Mouse (Mus musculus): ENCODE data around the gene Olfr830. TPM values are rescaled to one million over a fixed set of nuclear protein-coding genes. Genes with fewer than 3 reads are reported as not detected.
"Not testable (repeated sequence)": the region's sequence is repeated elsewhere in the genome, so short reads cannot be mapped to it uniquely, and the experiment has no call there.

Olfr830 gene
- polyA plus RNA-seq (2012; rRNA removed) (not detected in 2 replicates), polyA plus RNA-seq (2014; fragmentation: Nextera tagmentation; extraction: Ambion mirVana) (not detected in 2 replicates)

DNA sequence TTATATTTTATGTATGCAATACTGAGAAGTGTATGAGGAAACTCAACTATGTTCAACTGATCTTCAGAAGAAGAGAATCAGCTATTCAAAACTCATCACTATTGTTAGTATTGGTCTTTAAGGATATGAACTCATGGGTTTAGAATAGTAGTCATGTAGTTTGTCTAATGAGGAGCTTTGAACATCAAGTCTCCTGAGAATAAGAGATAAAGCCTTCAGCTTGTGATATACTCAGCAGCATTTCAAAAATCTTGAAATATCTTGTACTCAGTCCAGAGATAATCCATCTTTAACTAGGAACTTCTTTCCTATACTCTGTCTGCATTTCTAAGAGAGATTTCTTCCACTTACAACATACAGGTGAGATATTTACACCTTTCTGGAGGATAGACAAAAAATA, at the start of gene Olfr830:
Olfr830 (plus strand) TSS at position 301 of the 400 bp plus-strand sequence.
- TF ChIP-seq EP300 (IDR thresholded peaks at IDR 0.05; ENCODE audit: low read depth) (no peak), CTCF (IDR thresholded peaks at IDR 0.05; ENCODE audit: low read depth) (no peak)
- DNase-seq (ENCODE audit: low read depth in 3 of 3, low spot score in 3 of 3) (no peak), ATAC-seq (ENCODE audit: insufficient read depth) (no peak)
- Histone ChIP-seq H3K9ac (replicated peaks) (no peak within 1 kb of the TSS), H3K36me3 (replicated peaks; ENCODE audit: control insufficient read depth, insufficient read depth, low read depth) (no peaks in the 10 kb centered on the region), H3K9me3 (ENCODE audit: control insufficient read depth, low read length) (no peaks in the 10 kb centered on the region), H3K4me3 (ENCODE audit: insufficient read depth in 1 of 2, low read depth in 2 of 2, low read length in 2 of 2) (no peak within 1 kb of the TSS), H3K27me3 (ENCODE audit: control insufficient read depth, insufficient read depth, low read length) (no peaks in the 10 kb centered on the region), H3K4me2 (ENCODE audit: low read depth) (no peak within 1 kb of the TSS), H3K4me1 (replicated peaks; ENCODE audit: control insufficient read depth in 2 of 2, insufficient read depth in 2 of 2, low read length in 1 of 2) (no peaks in the 10 kb centered on the region), H3K27ac (no peak within 1 kb of the TSS)

DNA sequence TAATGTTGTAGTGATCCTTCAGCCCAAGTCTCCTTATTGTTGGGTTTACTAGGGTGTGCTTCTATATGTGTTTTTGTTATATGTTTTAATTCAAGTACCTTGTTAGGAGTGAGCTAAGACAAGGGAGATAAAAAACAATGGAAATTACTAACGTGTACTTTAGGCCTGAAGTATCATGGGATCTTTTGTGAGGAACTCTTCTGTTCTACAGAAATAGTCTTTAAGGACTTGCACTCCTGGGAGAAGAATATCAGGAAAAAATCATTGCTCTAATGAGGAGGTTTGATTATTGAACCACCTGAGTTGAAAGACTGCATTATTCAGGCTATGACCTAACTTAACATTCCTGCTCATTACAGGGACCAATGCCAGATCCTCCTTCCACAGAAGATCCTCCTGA, 19.9 kb upstream of the Olfr830 start, which contains the start of gene Olfr829:
Olfr829 (plus strand) TSS at position 301 of the 400 bp plus-strand sequence.
- no peak within 1 kb of the TSS for H3K9ac ChIP-seq (replicated peaks)
- H3K9me3 ChIP-seq (ENCODE audit: control insufficient read depth, low read length), result no peaks in the 10 kb centered on the region
- H3K4me3 ChIP-seq (ENCODE audit: insufficient read depth in 1 of 2, low read depth in 2 of 2, low read length in 2 of 2), result no peak within 1 kb of the TSS
- ATAC-seq (ENCODE audit: insufficient read depth) (no peak), DNase-seq (ENCODE audit: low read depth in 3 of 3, low spot score in 3 of 3) (no peak)
- no peak within 1 kb of the TSS for H3K27ac ChIP-seq
- TF ChIP-seq CTCF (IDR thresholded peaks at IDR 0.05; ENCODE audit: low read depth) (no peak), EP300 (IDR thresholded peaks at IDR 0.05; ENCODE audit: low read depth) (no peak)
- no peaks in the 10 kb centered on the region for H3K27me3 ChIP-seq (ENCODE audit: control insufficient read depth, insufficient read depth, low read length)
- WGBS (ENCODE audit: insufficient replicate concordance), result 31% methylated on average over 1 of the region's 1 CpGs
- no peaks in the 10 kb centered on the region for H3K4me1 ChIP-seq (replicated peaks; ENCODE audit: control insufficient read depth in 2 of 2, insufficient read depth in 2 of 2, low read length in 1 of 2)
- no peak within 1 kb of the TSS for H3K4me2 ChIP-seq (ENCODE audit: low read depth)
- no peaks in the 10 kb centered on the region for H3K36me3 ChIP-seq (replicated peaks; ENCODE audit: control insufficient read depth, insufficient read depth, low read depth)

DNA sequence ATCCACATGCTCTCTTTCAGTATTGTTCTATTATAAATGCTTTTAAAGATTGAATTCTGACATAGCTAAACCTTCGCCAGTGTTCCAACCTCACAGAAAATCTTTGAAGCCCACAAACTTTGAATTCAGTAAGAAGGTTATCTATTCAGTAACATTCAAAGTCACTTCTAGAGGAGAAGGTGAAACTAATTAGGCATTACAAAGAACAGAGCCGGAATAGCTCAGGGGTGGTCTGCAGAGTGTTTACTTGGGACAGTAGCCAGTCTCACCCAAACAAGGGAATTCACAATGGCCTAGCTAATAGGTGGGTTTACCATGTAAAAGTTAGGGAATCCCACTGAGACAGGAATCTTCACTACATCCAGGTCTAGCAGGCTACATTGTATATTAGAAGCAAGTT, 33.2 kb downstream of the Olfr830 start:
- not testable (repeated sequence) for H3K27ac ChIP-seq; H3K9me3 ChIP-seq (ENCODE audit: control insufficient read depth, low read length); H3K9ac ChIP-seq (replicated peaks); H3K4me2 ChIP-seq (ENCODE audit: low read depth); H3K4me1 ChIP-seq (replicated peaks; ENCODE audit: control insufficient read depth in 2 of 2, insufficient read depth in 2 of 2, low read length in 1 of 2); H3K4me3 ChIP-seq (ENCODE audit: insufficient read depth in 1 of 2, low read depth in 2 of 2, low read length in 2 of 2); DNase-seq (ENCODE audit: low read depth in 3 of 3, low spot score in 3 of 3); H3K36me3 ChIP-seq (replicated peaks; ENCODE audit: control insufficient read depth, insufficient read depth, low read depth); H3K27me3 ChIP-seq (ENCODE audit: control insufficient read depth, insufficient read depth, low read length); ATAC-seq (ENCODE audit: insufficient read depth)
- WGBS (ENCODE audit: insufficient replicate concordance), result 57% methylated on average over 2 of the region's 2 CpGs

DNA sequence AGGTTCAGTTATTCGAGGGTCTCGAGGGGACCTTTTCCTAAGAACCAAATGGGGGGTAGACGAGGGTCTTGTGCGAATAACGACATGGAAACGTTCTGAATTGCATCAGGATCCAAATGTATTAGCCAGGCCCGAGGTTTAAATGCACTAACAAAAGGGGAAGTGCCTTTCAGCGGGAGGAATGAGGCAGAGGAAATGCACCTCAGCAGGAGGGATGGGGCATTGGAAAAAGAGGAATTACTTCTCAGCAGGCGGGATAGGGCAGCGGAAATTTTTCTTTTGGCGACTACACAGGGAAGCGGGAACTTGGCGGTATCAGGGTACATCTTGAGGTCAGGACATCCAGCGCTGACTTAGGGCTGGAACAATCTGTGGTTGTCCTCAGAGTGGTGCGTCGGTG, 53.4 kb downstream of the Olfr830 start:
- not testable (repeated sequence) for H3K27ac ChIP-seq; DNase-seq (ENCODE audit: low read depth in 3 of 3, low spot score in 3 of 3); H3K9ac ChIP-seq (replicated peaks); H3K27me3 ChIP-seq (ENCODE audit: control insufficient read depth, insufficient read depth, low read length); H3K9me3 ChIP-seq (ENCODE audit: control insufficient read depth, low read length); ATAC-seq (ENCODE audit: insufficient read depth); H3K4me1 ChIP-seq (replicated peaks; ENCODE audit: control insufficient read depth in 2 of 2, insufficient read depth in 2 of 2, low read length in 1 of 2); H3K4me2 ChIP-seq (ENCODE audit: low read depth); H3K4me3 ChIP-seq (ENCODE audit: insufficient read depth in 1 of 2, low read depth in 2 of 2, low read length in 2 of 2); H3K36me3 ChIP-seq (replicated peaks; ENCODE audit: control insufficient read depth, insufficient read depth, low read depth)
- WGBS (ENCODE audit: insufficient replicate concordance), result 66% methylated on average over 16 of the region's 16 CpGs

Other genes with a start within 250 kb of the Olfr830 start
- 0.36 and 0.39 TPM in 2 replicates for gene Muc16, start 200.2 kb upstream of the Olfr830 start, polyA plus RNA-seq (2012; rRNA removed)
- 0.30 and 0.33 TPM in 2 replicates for gene Muc16, start 200.2 kb upstream of the Olfr830 start, polyA plus RNA-seq (2014; fragmentation: Nextera tagmentation; extraction: Ambion mirVana)
- not detected in 2 replicates for gene Olfr24, start 110.7 kb upstream of the Olfr830 start, polyA plus RNA-seq (2012; rRNA removed)
- gene Olfr24, start 110.7 kb upstream of the Olfr830 start, polyA plus RNA-seq (2014; fragmentation: Nextera tagmentation; extraction: Ambion mirVana), result not detected in 2 replicates
- not detected in 2 replicates for gene Olfr828, start 55.2 kb upstream of the Olfr830 start, polyA plus RNA-seq (2012; rRNA removed)
- not detected in 2 replicates for gene Olfr828, start 55.2 kb upstream of the Olfr830 start, polyA plus RNA-seq (2014; fragmentation: Nextera tagmentation; extraction: Ambion mirVana)
- not detected in 2 replicates for gene Olfr829, start 19.8 kb upstream of the Olfr830 start, polyA plus RNA-seq (2012; rRNA removed)
- gene Olfr829, start 19.8 kb upstream of the Olfr830 start, polyA plus RNA-seq (2014; fragmentation: Nextera tagmentation; extraction: Ambion mirVana), result not detected in 2 replicates
- not detected in 2 replicates for gene Olfr832, start 62.4 kb downstream of the Olfr830 start, polyA plus RNA-seq (2012; rRNA removed)
- not detected in 2 replicates for gene Olfr832, start 62.4 kb downstream of the Olfr830 start, polyA plus RNA-seq (2014; fragmentation: Nextera tagmentation; extraction: Ambion mirVana)
- gene Olfr834, start 113.3 kb downstream of the Olfr830 start, polyA plus RNA-seq (2012; rRNA removed), result not detected in 2 replicates
- not detected in 2 replicates for gene Olfr834, start 113.3 kb downstream of the Olfr830 start, polyA plus RNA-seq (2014; fragmentation: Nextera tagmentation; extraction: Ambion mirVana)
- gene Olfr835, start 158.0 kb downstream of the Olfr830 start, polyA plus RNA-seq (2012; rRNA removed), result not detected in 2 replicates
- gene Olfr835, start 158.0 kb downstream of the Olfr830 start, polyA plus RNA-seq (2014; fragmentation: Nextera tagmentation; extraction: Ambion mirVana), result not detected in 2 replicates
- not detected in 2 replicates for gene Olfr836, start 245.7 kb downstream of the Olfr830 start, polyA plus RNA-seq (2012; rRNA removed)
- gene Olfr836, start 245.7 kb downstream of the Olfr830 start, polyA plus RNA-seq (2014; fragmentation: Nextera tagmentation; extraction: Ambion mirVana), result not detected in 2 replicates

Measured in liver, embryonic 14.5 days (tissue).